Comparison of ENCODE assay signal across 28 mouse cellular contexts in the genomic region with DNA sequence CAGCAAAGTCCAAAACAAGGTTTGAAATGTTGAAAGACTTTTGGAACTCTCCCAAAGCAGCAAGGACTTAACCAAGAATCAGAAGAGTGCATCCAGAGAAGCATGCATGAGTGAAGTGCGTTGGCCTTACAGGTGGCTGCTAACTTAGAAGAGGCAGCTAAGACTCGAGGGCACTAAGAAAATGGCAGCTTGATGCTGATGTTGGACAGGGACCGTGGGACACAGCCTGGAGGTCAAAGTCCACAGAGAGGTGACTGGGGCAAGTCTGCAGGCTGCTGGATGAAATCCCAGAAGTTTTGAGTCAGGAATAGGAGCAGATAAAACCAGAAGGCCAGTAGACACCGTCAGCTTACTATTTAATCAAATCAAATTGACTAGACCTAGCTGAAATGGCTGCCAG.
DNase-seq lines count a peak whose midpoint lies in the region; ATAC-seq and TF ChIP-seq lines count a peak whose summit lies in the region.
"Had no signal": no experiment of that assay in that cellular context is flagged by ENCODE, and none has a peak within 500 bp of the region (broad histone marks: within the 10 kb centered on the region; RNA-seq: fewer than 3 reads in every experiment).

No protein-coding gene starts in this region.

- no peak for TF ChIP-seq CTCF in kidney, adult 2 months (conservative IDR thresholded peaks at IDR 0.05; ENCODE audit: insufficient read depth, insufficient read length, low read depth, low read length)

- H3K4me2 ChIP-seq in kidney, embryonic 16.5 days (replicated peaks; ENCODE audit: low read depth, low read length), result no peak overlapping the region
- H3K4me2 ChIP-seq: embryonic facial prominence, embryonic 13.5 days; forebrain, embryonic 12.5 days; forebrain, embryonic 15.5 days; heart, embryonic 11.5 days; hindbrain, embryonic 13.5 days had no signal

- H3K36me3 ChIP-seq in kidney, adult 2 months (ENCODE audit: control insufficient read depth, insufficient read depth, low read length), result no peaks in the 10 kb centered on the region
- H3K36me3 ChIP-seq in kidney, embryonic 16.5 days (ENCODE audit: insufficient read depth, low read length), result no peaks in the 10 kb centered on the region
- H3K36me3 ChIP-seq: embryonic facial prominence, embryonic 10.5 days; embryonic facial prominence, embryonic 13.5 days; forebrain, embryonic 12.5 days; forebrain, embryonic 15.5 days; G1E; hindbrain, embryonic 10.5 days; hindbrain, embryonic 13.5 days had no signal

- H3K9ac ChIP-seq in kidney, embryonic 16.5 days (replicated peaks; ENCODE audit: low read length), result no peak overlapping the region
- H3K9ac ChIP-seq: embryonic facial prominence, embryonic 13.5 days; forebrain, embryonic 12.5 days; forebrain, embryonic 15.5 days; hindbrain, embryonic 13.5 days had no signal

- no peak for ATAC-seq in kidney, embryonic 16.5 days (ENCODE audit: low FRiP score, low TSS enrichment)
- ATAC-seq: forebrain, embryonic 15.5 days; hindbrain, embryonic 16.5 days; Patski had no signal

- H3K27me3 ChIP-seq in kidney, adult 2 months (replicated peaks; ENCODE audit: control insufficient read depth, insufficient read depth, low read length), result no peaks in the 10 kb centered on the region
- H3K27me3 ChIP-seq in kidney, embryonic 16.5 days (ENCODE audit: insufficient read depth, low read length), result no peaks in the 10 kb centered on the region
- H3K27me3 ChIP-seq: CH12.LX; embryonic facial prominence, embryonic 13.5 days; forebrain, embryonic 12.5 days; forebrain, embryonic 15.5 days; hindbrain, embryonic 13.5 days had no signal

- peak; percentile 7 for DNase-seq in adrenal gland, adult 8-10 months
- DNase-seq in adrenal gland, postnatal 10 days, result no peak
- peak; percentile 50 for DNase-seq in kidney, adult 2 months
- DNase-seq in kidney, postnatal 10 days, result no peak
- peak; percentile 1 to 25 for DNase-seq in kidney, postnatal 36 days
- peak; percentile 38 for DNase-seq in adipocyte (ENCODE audit: low spot score)
- DNase-seq: adrenal gland, postnatal 14 days; B cell, adult 2 months; cerebellum, adult 11-12 months; cerebellum, adult 8-10 months; cerebellum, postnatal 10 days; cerebellum, postnatal 36 days; embryo, embryonic 11 days; gastrocnemius, postnatal 25 days; heart, postnatal 36 days had no signal

- no peaks in the 10 kb centered on the region for H3K9me3 ChIP-seq in kidney, embryonic 16.5 days (ENCODE audit: low read length)
- H3K9me3 ChIP-seq: embryonic facial prominence, embryonic 10.5 days; embryonic facial prominence, embryonic 13.5 days; forebrain, embryonic 12.5 days; forebrain, embryonic 15.5 days; G1E; hindbrain, embryonic 10.5 days; hindbrain, embryonic 13.5 days had no signal

- H3K4me3 ChIP-seq in kidney, adult 2 months (ENCODE audit: insufficient read depth, low read depth, low read length), result no peak overlapping the region
- no peak overlapping the region for H3K4me3 ChIP-seq in kidney, embryonic 16.5 days (ENCODE audit: low read length)
- H3K4me3 ChIP-seq: embryonic facial prominence, embryonic 10.5 days; embryonic facial prominence, embryonic 13.5 days; erythroblast, embryonic 14.5 days; forebrain, embryonic 12.5 days; forebrain, embryonic 15.5 days; hindbrain, embryonic 10.5 days; hindbrain, embryonic 13.5 days had no signal

- no peak overlapping the region for H3K27ac ChIP-seq in kidney, adult 2 months (ENCODE audit: insufficient read depth, low read depth, low read length)
- no peak overlapping the region for H3K27ac ChIP-seq in kidney, embryonic 16.5 days (ENCODE audit: low read length)
- H3K27ac ChIP-seq: embryonic facial prominence, embryonic 10.5 days; embryonic facial prominence, embryonic 13.5 days; forebrain, embryonic 12.5 days; forebrain, embryonic 15.5 days; hindbrain, embryonic 10.5 days; hindbrain, embryonic 13.5 days had no signal

- TF ChIP-seq POLR2A in kidney, adult 2 months (IDR thresholded peaks at IDR 0.05; ENCODE audit: low read depth, low read length), result no peak

- H3K4me1 ChIP-seq in kidney, adult 2 months (ENCODE audit: control insufficient read depth, insufficient read depth, low read length), result no peaks in the 10 kb centered on the region
- H3K4me1 ChIP-seq in kidney, embryonic 16.5 days (ENCODE audit: insufficient read depth, low read length), result no peaks in the 10 kb centered on the region
- H3K4me1 ChIP-seq: embryonic facial prominence, embryonic 10.5 days; embryonic facial prominence, embryonic 13.5 days; forebrain, embryonic 12.5 days; forebrain, embryonic 15.5 days; hindbrain, embryonic 10.5 days; hindbrain, embryonic 13.5 days had no signal

- WGBS in kidney, adult 2 months, result 57% methylated on average over 4 of the region's 4 CpGs
- 75% methylated on average over 4 of the region's 4 CpGs for WGBS in kidney, embryonic 16.5 days

Comparison
In these comparisons a context has a peak if more than half of its experiments do, and no peak if none do; other contexts are left out.
1. DNase-seq: peak in adrenal gland, adult 8-10 months (single experiment), kidney, adult 2 months (single experiment), kidney, postnatal 36 days (2 of 2) and adipocyte (single experiment); none in adrenal gland, postnatal 10 days (single experiment) and kidney, postnatal 10 days (single experiment).